Mouse (Mus musculus): Measurements from ENCODE around the gene Gpr137. TPM values are rescaled to one million over a fixed set of nuclear protein-coding genes. Genes with fewer than 3 reads are reported as not detected.

Gpr137 gene
- polyA plus RNA-seq, 1 experiment from 2014 or later = 20.4 TPM

DNA sequence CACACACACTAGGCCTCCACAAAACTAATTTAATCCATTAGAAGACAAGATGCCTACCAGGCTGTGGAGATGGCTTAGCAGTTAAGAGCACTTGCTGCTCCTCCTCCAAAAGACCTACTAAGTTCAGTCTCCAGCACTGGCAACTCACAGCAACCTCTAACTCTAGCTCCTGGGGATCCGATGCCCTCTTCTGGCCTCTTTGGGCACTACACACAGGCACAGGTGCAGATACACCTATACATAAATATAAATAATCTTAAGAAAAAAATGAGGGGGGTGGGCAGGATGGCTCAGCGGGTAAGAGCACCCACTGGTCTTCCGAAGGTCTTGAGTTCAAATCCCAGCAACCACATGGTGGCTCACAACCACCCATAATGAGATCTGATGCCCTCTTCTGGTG lies 6.0 kb downstream of the Gpr137 start:
- Histone ChIP-seq H3K9ac (no peak overlapping the region), H3K27ac (no peak overlapping the region), H3K4me1 (replicated peaks) (peaks cover 29% of the 10 kb centered on the region), H3K4me3 (replicated peaks) (no peak overlapping the region), H3K36me3 (no peaks in the 10 kb centered on the region), H3K4me2 (replicated peaks) (no peak overlapping the region), H3K9me3 (no peaks in the 10 kb centered on the region), H3K27me3 (replicated peaks) (peaks cover 47% of the 10 kb centered on the region)
- 22% methylated on average over 3 of the region's 3 CpGs for WGBS
- ATAC-seq = no peak

DNA sequence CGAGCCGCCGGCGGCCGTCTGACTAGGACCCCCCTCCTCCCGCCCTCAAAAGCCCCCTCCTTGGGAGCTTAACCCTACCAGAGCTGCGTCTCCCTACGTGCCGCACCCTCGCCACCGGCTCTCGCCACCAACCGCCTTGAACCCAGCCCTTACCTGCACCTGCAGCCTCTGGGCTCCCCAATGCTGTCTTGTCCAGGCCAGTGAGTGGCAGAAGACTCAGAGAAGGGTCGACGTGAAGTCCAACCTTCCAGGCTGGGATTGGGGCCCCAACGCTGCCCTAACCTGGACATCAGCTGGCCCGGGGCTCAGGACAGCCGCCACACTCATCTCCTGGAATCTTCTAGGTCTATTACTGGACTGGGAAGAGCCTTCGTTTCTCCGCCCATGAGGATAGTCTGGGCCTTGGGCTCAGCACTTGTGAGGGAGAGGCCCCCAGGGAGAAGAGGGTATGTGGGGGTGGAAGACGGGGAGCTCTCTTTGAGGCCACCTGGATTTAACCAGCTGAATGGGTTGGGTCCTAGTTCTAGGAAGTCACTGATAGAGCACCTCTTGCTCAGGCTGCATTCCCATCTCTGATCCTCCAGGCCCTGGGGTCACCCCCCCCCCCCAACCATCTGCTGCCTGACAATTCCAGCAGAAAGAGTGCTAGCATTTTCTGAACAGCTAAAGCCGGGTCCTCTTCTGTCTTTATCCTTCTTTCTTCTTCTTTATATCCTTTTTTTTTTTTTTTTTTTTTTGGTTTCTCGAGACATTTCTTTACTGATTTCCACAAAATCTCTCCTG lies 7.9 kb downstream of the Gpr137 start, which contains the start of gene Kcnk4:
TSS of gene Kcnk4 (minus strand) at position 321 of the 783 bp plus-strand sequence.
- peak within 1 kb of the TSS; percentile 88 for H3K4me2 ChIP-seq (replicated peaks)
- peak within 1 kb of the TSS; percentile 41 for H3K4me3 ChIP-seq (replicated peaks)
- 11% methylated on average over 23 of the region's 23 CpGs for WGBS
- 0 out of 2 replicates have a peak, but pooled peaks have one; percentile 15 for ATAC-seq
- no peaks in the 10 kb centered on the region for H3K9me3 ChIP-seq
- H3K27ac ChIP-seq = no peak within 1 kb of the TSS
- peak within 1 kb of the TSS; percentile 42 for H3K9ac ChIP-seq
- H3K4me1 ChIP-seq (replicated peaks) = peaks cover 18% of the 10 kb centered on the region
- H3K27me3 ChIP-seq (replicated peaks) = peaks cover 58% of the 10 kb centered on the region
- no peaks in the 10 kb centered on the region for H3K36me3 ChIP-seq

DNA sequence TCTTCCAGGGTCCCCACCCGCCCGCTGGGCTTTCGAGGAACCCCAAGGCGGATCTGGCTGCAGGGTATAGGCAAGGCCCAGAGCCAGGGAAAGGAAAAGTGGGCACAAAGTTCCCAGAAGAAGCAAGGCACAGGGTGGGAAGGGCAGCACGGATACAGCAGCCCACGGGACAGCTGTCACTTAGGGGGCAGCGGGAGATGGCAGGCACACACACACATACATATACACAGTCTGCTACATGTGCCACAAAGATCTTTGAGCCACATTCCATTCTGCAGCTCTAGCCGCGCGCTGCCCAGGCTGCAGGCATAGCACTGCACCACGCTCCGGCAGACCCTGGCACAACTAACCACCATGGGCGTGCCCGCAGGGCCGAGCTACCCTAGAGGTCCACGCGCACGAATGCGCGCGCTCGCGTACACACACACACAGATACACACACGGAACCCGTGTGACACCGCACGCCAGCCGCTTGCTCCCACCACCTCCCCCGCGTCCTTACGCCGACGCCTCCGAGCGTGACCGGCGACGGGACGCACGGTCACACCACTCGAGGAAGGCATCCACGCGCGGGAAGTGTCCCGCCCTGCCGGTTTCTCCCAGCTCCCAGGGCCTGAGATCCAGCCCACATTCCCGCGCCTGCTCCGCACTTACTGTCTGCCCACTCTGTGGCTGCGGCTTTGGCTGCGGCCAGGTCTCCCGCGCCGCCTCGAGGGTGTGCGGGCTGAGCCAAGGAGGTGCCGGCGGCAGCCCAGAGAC lies 8.7 kb downstream of the Gpr137 start:
- Histone ChIP-seq H3K4me3 (replicated peaks) (peak overlapping the region; percentile 41), H3K9ac (peak overlapping the region; percentile 42), H3K36me3 (no peaks in the 10 kb centered on the region), H3K9me3 (no peaks in the 10 kb centered on the region), H3K27ac (no peak overlapping the region), H3K27me3 (replicated peaks) (peaks cover 63% of the 10 kb centered on the region), H3K4me2 (replicated peaks) (peak overlapping the region; percentile 88), H3K4me1 (replicated peaks) (peaks cover 18% of the 10 kb centered on the region)
- WGBS = 4% methylated on average over 58 of the region's 58 CpGs
- peak; percentile 57 for ATAC-seq

DNA sequence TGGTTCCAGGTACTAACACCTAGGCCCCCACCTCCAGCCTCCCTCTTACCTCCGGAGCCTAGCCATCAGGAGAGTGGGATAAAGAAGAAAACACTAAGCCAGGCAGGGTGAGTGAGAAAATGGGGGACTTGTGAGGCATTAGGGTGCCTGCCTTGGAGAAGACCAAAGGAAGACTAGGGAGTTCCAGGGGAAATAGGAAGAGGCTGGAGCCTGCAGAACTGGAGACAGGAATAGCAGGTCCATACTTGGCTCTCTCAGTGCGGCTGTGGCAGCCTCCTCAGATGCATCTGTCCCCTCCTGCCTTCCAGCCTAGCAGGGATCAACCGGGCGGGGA lies 9.2 kb downstream of the Gpr137 start:
- H3K4me3 ChIP-seq (replicated peaks) = 0 out of 2 replicates have a peak overlapping the region, but pooled peaks have one; percentile 41
- H3K9ac ChIP-seq = no peak overlapping the region
- ATAC-seq = no peak
- peaks cover 14% of the 10 kb centered on the region for H3K4me1 ChIP-seq (replicated peaks)
- H3K4me2 ChIP-seq (replicated peaks) = no peak overlapping the region; the same call in 1 of the 2 replicates
- H3K27me3 ChIP-seq (replicated peaks) = peaks cover 65% of the 10 kb centered on the region
- no peak overlapping the region for H3K27ac ChIP-seq
- H3K36me3 ChIP-seq = no peaks in the 10 kb centered on the region
- no peaks in the 10 kb centered on the region for H3K9me3 ChIP-seq
- 26% methylated on average over 4 of the region's 4 CpGs for WGBS

DNA sequence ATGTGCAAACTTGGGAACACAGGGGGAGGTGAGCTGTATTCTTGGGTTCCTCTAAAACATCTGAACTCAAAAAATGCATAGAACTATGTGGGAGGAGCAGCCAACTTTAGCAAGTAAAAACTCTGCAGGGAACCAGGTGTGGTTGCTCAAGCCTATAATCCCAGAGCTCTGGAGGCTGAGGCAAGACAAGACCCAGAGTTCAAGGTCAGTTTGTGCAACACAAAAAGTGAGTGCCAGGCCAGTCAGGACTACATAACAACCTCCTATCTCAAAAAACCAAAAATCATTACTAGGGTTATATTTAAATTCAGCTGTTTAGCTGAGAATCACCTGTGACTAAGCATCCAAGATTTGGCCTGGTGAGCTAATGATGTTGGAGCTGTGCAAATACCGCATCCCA lies 10.3 kb downstream of the Gpr137 start:
- H3K27me3 ChIP-seq (replicated peaks) = peaks cover 76% of the 10 kb centered on the region

DNA sequence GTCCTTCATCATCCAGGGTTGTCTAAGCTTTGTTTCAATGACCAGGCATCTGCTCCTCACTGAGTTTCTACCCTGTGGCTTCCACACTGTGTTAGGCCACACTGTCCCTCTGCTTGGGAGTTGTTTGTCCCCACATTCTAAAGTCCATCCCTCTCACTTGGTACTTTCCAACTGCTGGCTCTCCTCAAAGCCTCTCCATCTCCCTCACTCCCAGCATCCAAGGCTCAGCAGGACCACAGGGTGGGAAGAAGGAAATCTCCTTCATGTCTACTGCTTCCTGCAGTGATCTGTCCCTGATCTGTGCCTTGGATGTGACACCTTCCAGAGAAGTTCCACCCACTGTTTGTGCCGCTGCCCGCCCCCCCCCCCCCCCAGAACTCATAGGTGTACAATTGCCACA lies 11.3 kb downstream of the Gpr137 start:
- Histone ChIP-seq H3K27me3 (replicated peaks) (peaks cover 83% of the 10 kb centered on the region), H3K36me3 (no peaks in the 10 kb centered on the region), H3K27ac (no peak overlapping the region), H3K4me1 (replicated peaks) (peaks cover 19% of the 10 kb centered on the region), H3K4me2 (replicated peaks) (no peak overlapping the region), H3K4me3 (replicated peaks) (no peak overlapping the region), H3K9ac (no peak overlapping the region), H3K9me3 (no peaks in the 10 kb centered on the region)
- no peak for ATAC-seq
- 0% methylated on average over 2 of the region's 2 CpGs for whole genome bisulfite sequencing

More for the DNA sequence above, 10.3 kb downstream of the Gpr137 start:
- H3K36me3 ChIP-seq = no peaks in the 10 kb centered on the region
- peaks cover 14% of the 10 kb centered on the region for H3K4me1 ChIP-seq (replicated peaks)
- H3K27ac ChIP-seq = no peak overlapping the region
- no peak for ATAC-seq
- H3K4me3 ChIP-seq (replicated peaks) = no peak overlapping the region
- H3K4me2 ChIP-seq (replicated peaks) = no peak overlapping the region
- H3K9me3 ChIP-seq = no peaks in the 10 kb centered on the region
- WGBS = 45% methylated on average over 1 of the region's 1 CpGs
- H3K9ac ChIP-seq = no peak overlapping the region

DNA sequence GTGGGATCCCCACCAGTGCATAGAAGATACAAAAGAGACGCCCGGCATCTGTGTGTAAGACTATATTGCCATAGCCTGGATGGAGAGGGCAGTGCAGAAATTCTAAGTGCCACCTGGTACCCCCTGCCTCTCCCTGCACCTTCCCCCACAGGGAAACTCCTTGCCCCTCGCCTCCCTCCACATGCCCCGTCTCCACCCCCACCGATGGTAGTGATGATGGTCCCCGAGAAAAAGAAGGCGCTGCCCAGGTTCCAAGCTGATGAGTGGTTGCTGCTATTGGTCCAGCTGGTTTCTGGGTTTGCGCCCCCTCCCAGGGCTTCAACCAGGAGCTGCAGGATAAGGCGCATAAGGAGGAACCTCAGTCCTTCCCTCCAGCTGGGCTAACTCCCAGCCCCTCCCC lies 14.2 kb downstream of the Gpr137 start:
- ATAC-seq = no peak
- Histone ChIP-seq H3K4me1 (replicated peaks) (peaks cover 16% of the 10 kb centered on the region), H3K27me3 (replicated peaks) (peaks cover 77% of the 10 kb centered on the region), H3K4me2 (replicated peaks) (no peak overlapping the region), H3K4me3 (replicated peaks) (no peak overlapping the region), H3K27ac (no peak overlapping the region), H3K9me3 (no peaks in the 10 kb centered on the region), H3K9ac (no peak overlapping the region), H3K36me3 (no peaks in the 10 kb centered on the region)
- WGBS = 15% methylated on average over 9 of the region's 9 CpGs

DNA sequence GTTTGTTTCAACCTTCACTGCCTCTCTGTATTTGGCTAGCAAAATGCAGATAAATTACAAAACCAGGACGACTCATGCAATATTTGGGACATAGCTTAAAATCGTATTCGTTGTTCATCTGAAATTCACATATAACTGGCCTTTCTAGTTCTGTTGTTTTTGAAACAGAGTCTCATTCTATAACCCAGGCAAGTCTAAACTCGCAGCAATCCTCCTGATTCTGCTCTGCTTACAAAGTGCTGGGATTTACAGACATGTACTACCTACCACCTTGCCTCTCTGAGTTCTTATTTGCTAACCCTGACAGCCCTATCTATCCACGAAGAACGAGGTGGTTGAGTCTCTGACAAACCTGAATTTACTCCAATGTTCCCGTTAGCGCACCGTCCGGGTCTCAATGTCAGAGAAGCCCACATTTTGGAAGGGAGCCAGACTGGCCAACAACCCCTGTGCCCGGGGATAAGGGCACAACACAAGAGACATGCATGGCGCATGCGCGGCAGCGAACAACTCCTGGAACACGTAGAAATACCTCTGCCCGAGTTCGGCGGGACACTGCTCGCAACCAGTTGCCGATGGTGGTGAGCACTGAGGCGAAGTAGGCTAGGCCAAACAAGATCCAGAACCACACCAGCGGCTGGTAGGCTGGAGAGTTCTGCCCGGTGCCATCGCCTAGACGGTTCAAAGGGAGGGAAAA lies 15.6 kb downstream of the Gpr137 start:
- no peak overlapping the region for H3K27ac ChIP-seq
- H3K4me1 ChIP-seq (replicated peaks) = peaks cover 20% of the 10 kb centered on the region
- H3K4me2 ChIP-seq (replicated peaks) = peak overlapping the region; percentile 18
- 15% methylated on average over 26 of the region's 26 CpGs for WGBS
- no peak for ATAC-seq
- H3K36me3 ChIP-seq = no peaks in the 10 kb centered on the region
- 0 out of 2 replicates have a peak overlapping the region, but pooled peaks have one; percentile 0 for H3K9ac ChIP-seq
- H3K9me3 ChIP-seq = no peaks in the 10 kb centered on the region
- H3K4me3 ChIP-seq (replicated peaks) = 0 out of 2 replicates have a peak overlapping the region, but pooled peaks have one; percentile 5
- H3K27me3 ChIP-seq (replicated peaks) = peaks cover 66% of the 10 kb centered on the region

DNA sequence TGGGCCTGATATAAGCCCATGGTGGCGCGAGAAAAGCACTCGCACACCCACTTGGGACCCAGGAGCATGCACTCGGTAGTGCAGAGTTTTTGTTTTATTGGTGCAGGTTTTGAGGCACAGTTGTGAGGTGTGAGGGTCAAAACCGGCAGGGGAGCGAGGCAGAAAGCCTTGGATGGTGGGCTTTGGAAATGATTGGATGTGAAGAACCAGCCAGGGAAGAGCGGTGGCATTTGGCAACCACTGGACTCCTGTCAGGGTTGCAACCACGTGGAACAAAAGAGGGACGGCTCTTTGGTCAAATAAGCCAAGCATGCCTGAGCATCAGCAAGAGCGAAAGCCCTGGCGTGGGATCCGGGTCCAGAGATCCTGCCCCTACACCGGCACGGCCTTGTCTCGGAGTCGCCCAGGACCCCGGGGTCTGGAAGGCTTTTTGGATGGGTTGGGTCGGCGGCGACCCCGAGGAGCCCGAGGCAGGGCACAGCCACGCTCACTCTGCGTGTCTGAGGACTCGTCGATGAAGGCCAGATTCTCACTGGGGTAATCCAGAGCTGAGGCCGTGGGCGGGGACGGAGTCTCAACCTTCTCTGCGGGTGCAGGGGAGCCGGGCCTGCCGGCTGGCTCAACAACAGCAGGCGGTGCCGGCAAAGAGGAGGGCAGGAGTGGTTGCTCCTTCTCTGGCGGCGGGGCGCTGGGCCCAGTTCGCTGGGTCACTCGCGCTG lies 16.5 kb downstream of the Gpr137 start:
- H3K27ac ChIP-seq = no peak overlapping the region

DNA sequence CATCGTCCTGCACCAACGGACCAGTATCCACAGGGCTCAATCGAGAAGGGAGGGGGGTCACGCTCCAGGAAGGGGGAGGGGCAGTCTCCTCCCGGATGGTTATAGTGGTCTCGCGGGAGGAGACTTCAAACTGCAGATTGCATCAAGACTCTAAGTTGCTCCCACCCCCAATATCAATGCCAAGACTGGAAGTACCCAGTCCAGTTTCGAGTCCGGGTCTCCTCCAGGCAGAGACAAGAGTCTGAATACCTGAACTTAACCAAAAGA lies 17.0 kb downstream of the Gpr137 start, which contains the start of gene Catsperz:
TSS of gene Catsperz (minus strand) at position 74 of the 267 bp plus-strand sequence.
- Histone ChIP-seq H3K27ac (no peak within 1 kb of the TSS), H3K9ac (peak within 1 kb of the TSS; percentile 6; the same call in 1 of the 2 replicates), H3K4me1 (replicated peaks) (peaks cover 26% of the 10 kb centered on the region), H3K9me3 (no peaks in the 10 kb centered on the region), H3K4me2 (replicated peaks) (peak within 1 kb of the TSS; percentile 48), H3K4me3 (replicated peaks) (peak within 1 kb of the TSS; percentile 18), H3K27me3 (replicated peaks) (peaks cover 56% of the 10 kb centered on the region), H3K36me3 (no peaks in the 10 kb centered on the region)
- 3% methylated on average over 9 of the region's 9 CpGs for WGBS
- ATAC-seq = no peak

More for the DNA sequence above, 16.5 kb downstream of the Gpr137 start:
- H3K4me2 ChIP-seq (replicated peaks) = peak overlapping the region; percentile 48
- no peaks in the 10 kb centered on the region for H3K9me3 ChIP-seq
- peaks cover 21% of the 10 kb centered on the region for H3K4me1 ChIP-seq (replicated peaks)
- ATAC-seq = no peak
- no peaks in the 10 kb centered on the region for H3K36me3 ChIP-seq
- H3K9ac ChIP-seq = 0 out of 2 replicates have a peak overlapping the region, but pooled peaks have one; percentile 1
- 0 out of 2 replicates have a peak overlapping the region, but pooled peaks have one; percentile 7 for H3K4me3 ChIP-seq (replicated peaks)
- peaks cover 59% of the 10 kb centered on the region for H3K27me3 ChIP-seq (replicated peaks)
- WGBS = 20% methylated on average over 40 of the region's 40 CpGs

DNA sequence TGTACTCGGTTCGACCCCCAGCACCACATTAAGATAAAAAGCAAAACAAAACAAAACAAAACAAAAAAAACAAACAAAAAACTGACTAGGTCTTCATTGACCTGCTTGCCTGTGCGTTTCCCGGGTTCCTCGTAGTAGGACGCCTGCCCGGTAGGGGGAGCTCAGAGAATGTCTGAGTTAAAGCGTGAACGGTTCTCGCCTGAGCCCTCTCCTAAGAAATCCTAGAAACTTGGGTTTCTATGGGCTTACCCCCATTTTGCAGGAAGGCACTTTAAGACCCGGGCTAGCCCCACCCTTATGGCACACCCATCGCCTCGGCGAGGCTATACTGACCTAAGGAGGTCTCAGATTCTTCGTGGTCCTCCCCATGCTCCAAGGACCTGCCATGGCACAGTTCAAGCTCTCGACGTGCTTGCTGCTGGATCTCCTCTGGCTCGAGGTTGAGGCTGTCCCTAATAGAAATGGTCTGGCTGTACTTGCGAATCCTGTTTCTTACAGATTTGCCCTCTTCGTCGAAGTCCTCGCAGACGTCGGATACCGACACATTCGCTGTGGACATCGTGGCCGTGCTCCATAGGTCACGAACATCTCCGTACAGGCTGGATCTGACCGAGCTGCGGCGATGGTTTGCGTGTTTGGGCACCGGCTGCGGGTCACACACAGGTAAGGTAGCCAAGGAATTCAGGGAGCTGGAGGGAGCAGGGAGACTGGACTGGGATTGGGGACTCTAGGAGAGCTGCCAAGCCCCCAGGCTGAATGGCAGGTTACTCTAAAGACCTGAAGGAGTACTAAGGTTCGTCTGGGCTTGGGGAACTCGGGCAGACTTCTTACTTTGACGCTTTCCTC lies 17.6 kb downstream of the Gpr137 start:
- peak overlapping the region; percentile 6; the same call in 1 of the 2 replicates for H3K9ac ChIP-seq
- no peaks in the 10 kb centered on the region for H3K36me3 ChIP-seq
- H3K27me3 ChIP-seq (replicated peaks) = peaks cover 52% of the 10 kb centered on the region
- no peak overlapping the region for H3K27ac ChIP-seq
- H3K4me1 ChIP-seq (replicated peaks) = peaks cover 32% of the 10 kb centered on the region
- H3K4me3 ChIP-seq (replicated peaks) = peak overlapping the region; percentile 18
- peak overlapping the region; percentile 48 for H3K4me2 ChIP-seq (replicated peaks)
- WGBS = 3% methylated on average over 39 of the region's 39 CpGs
- H3K9me3 ChIP-seq = no peaks in the 10 kb centered on the region
- no peak for ATAC-seq
